Mouse (Mus musculus) lung, postnatal 10 days (tissue): ENCODE data around the gene Wdr1.
A peak's percentile ranks its signal among the peaks of the same experiment; 100 is the strongest.

Source experiments
- DNase-seq: peaks from one replicate; pipeline ENCODE4 v3.0.0; 2021

Wdr1 gene

GRCm38 (mm10) chr5:38544423-38545415, 18.3 kb downstream of the Wdr1 start:
- no peak for DNase-seq

GRCm38 (mm10) chr5:38543496-38544217, 19.4 kb downstream of the Wdr1 start:
- no peak for DNase-seq

DNA sequence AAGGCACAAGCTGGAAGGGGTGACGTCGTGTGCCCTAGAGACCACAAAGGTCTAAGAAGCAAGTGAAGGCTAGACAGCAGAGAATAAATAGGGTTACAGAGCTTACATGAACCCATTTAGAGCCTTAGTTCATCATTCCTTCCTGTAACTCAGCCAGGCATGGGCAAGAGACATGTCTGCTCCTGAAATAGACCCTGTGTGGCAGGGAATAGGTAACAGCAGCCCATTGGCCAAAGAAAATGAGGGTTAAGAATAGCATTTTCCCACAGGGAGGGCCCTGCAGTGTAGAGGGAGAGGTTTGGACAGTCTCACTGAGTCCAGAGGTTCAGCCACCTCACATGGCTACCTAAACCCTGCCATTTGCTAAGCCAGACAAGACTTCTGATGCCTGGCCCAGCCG, 21.3 kb downstream of the Wdr1 start:
- no peak for DNase-seq

GRCm38 (mm10) chr5:38540898-38541297, 22.1 kb downstream of the Wdr1 start:
- DNase-seq, result no peak

GRCm38 (mm10) chr5:38538508-38538907, 24.5 kb downstream of the Wdr1 start:
- no peak for DNase-seq

GRCm38 (mm10) chr5:38537845-38538244, 25.2 kb downstream of the Wdr1 start:
- no peak for DNase-seq

DNA sequence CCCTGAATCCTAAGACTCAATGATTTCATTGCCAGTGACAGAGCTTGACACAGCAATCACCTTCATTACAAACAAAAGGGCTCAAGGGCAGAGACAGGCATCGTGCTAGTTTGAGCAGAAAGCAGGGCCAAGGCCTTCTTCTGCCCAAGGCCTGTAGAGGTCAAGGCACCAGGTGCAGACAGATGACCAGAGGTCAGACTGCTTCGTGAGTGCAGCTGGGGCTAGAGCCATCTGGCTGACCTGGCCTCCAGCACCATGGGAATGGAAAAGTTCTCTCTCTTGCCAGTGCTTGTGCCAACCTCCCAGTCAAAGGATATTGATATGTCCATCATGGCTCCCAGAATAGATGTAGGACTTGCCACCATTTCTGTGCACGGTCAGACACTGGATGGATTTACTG, 26.2 kb downstream of the Wdr1 start:
- DNase-seq, result no peak

DNA sequence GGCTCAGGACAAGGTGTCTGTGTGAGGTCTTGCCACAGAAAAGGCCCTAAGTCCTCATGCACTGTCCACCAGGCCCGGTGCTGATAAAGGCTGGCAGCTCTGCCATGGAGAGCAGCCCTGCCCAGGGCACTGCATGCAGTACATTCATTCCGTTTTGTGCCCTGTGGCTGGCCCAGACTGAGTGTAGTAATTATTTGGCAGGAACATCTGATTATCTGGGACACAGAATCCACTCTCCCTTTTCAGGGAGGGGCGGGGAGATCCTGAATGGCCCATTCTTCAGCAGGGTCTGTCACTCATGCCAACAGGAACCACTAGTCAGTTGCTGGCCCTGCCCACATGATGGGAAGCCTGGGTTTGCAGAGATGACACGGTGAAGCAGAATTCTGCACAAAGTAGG, 30.9 kb downstream of the Wdr1 start:
- no peak for DNase-seq

- DNase-seq, result peak; percentile 7
Observed at GRCm38 (mm10) chr5:38529724-38530428, 33.1 kb downstream of the Wdr1 start.

DNA sequence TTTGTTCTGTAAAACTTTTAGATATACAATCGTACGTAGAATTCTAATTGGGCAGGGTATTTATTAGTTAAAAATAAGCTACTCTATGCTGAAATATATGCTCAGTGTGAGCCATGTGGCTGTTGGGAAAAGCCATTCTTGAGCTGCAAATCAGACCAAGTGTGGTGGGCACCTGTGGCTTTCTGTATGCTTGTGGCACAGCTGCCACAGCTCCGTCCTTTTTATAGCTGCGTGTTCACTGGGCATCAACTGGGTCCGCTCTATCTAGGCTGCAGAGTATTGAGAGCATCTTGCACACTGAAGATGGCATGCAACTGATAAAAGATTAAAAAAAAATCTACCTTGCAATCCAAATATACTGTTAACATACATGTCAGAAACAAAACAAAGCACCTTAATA, 40.0 kb downstream of the Wdr1 start:
- no peak for DNase-seq

DNA sequence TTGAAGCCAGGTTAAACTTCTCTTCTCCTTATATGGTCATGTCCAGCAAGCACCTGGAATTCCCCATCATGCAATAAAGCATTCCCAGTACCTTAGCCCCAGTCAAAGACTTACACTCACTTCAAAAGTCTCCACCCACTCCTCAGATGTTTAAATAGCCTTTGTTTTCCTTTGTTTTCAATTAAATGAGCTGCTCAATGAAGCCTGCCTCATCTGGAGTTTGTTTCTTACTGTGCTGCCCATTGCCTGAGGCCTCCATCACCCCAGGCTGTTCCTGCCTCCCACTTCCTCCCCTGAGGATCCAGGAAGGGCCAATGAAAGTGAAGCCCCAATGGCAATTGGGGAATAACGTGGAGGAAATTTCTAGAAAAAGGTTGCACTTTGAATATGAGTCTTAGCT, 42.2 kb downstream of the Wdr1 start:
- DNase-seq, result no peak

DNA sequence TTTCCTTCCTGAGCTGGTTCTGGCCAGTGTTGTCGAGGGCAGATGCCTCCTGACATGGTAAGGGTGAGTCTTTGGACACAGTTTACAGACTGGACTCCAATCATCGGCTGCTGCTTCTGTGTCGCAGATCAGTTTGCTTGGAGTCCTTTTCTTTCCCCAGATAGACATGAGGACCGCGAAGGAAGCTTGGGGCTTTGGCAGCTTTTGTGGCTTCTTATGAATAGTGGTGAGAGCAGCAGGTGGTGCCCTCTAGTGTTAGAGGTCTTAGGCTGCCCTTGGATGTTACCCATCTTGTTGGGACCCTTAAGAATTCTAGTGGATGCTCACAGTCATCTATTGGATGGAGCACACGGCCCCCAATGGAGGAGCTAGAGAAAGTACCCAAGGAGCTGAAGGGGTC, 46.8 kb downstream of the Wdr1 start:
- peak; percentile 45 for DNase-seq

- no peak for DNase-seq
Observed at GRCm38 (mm10) chr5:38512991-38513390, 50.0 kb downstream of the Wdr1 start.

GRCm38 (mm10) chr5:38509568-38509967, 53.5 kb downstream of the Wdr1 start:
- DNase-seq, result no peak

GRCm38 (mm10) chr5:38505435-38505765, 57.6 kb downstream of the Wdr1 start:
- DNase-seq, result no peak

- no peak for DNase-seq
Observed at GRCm38 (mm10) chr5:38504747-38505434, 58.1 kb downstream of the Wdr1 start.

- no peak for DNase-seq
Observed at GRCm38 (mm10) chr5:38504116-38504515, 58.9 kb downstream of the Wdr1 start.

DNA sequence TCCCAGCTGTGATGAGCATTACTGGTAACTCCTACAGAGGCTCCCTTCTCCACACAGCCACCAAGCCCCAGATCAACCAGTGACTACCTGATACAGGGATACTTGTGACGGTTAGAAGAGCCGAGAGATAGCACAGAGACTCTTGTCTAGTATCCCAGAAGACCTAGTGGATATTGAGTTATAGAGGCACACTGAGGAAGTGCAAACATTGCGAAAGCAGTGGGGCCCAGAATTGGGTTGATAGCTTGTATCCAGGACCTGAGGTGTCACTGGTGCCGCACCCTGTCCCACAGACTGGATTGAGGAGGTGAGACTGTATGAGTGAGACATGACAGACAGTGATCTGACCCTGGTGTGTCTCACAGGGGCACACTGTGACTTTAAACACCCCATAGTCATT, 60.0 kb downstream of the Wdr1 start, which contains the start of gene Slc2a9:
Gene Slc2a9 (minus strand): TSS at position 152 of the 400 bp plus-strand sequence.
- DNase-seq, result no peak

DNA sequence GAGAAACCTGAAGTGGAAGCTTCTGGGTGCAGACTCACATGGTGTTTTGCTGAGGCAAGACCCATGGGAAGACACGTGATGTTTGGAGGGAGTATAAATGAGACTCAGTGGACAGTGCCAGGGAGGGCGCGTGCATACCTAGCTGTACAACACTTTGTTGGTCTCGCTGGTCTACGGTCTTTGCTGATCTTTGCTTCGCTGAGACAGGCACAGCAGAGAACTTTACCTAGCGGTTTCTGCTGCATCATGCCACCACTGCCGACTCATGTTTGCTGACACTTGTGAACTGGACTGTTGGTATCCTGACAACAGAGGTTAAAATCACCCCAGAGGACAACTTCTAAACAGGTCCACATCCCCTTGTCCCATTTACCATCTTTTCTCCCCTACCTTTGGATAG, 63.0 kb downstream of the Wdr1 start:
- no peak for DNase-seq

DNA sequence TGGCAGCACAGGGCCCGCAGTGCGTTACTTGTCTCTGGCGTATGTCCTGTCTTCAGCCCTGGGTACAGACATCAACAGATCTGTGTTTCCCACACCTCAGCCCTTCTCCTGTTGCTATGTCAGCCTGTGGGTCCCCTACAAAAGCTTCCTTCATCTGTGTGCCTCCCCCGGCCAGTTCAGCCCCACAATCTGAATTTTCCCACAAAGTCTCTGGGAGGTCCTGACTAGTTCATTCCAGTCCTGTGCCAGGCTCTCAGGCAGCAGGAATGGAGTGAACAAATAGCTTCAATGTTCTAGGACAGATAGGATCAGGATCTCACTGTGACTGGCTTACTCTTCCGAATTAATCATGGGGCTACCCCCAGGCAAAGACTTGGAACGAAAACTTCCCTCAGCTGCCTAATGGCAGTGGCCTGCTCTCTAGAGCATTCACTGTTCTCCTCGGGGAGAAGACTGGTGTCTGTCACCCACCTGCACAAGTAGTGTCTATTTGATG, 63.7 kb downstream of the Wdr1 start:
- DNase-seq, result no peak

DNA sequence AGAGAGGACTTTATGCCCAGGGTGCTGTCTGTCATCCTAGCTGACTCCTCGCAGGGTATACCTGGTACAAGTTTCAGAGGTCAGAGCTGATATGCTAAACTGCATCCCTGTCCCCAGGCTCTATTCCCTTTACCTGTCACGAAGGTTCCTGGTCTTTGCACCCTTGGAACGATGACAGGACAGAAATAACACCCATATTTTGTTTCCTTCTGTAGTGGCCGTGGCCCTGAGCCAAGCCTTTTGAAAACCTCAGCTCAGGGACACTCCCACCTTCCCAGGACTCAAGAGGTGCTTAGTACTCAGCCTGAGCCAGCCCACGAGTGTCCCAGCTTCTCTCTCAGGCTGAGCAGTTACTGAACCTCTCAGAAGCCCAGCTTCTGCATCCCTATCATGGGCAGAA, 64.5 kb downstream of the Wdr1 start:
- peak; percentile 36 for DNase-seq

DNA sequence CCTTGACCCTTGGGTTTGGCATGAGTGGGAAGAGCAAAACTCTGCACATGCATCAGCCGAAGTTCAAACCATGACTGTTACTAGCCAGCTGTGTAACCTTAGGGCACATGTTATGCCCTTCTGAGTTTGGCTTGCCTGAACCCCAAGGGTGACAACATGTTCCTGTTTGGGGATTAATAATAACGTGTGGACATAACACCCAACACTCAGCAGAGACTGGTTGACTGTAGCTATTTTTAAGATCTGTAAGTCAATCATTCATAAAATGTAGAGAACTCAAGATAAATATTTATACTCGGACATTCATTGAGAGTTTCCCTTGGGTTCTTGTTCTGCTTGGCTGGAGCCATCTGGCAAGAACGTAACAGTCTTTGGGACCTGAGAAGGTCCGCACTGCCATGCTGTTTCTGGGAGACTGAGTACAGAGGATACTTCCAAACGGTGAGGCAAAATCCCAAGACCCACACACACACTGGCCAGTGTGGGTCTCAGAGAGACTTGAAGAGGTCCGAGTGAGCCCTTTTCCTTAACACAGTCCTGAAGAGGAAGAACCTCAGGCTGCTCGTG, 66.4 kb downstream of the Wdr1 start:
- peak; percentile 14 for DNase-seq
